Mouse (Mus musculus) layer of hippocampus, adult 18-20 months (tissue): ENCODE data around the gene Ptprr. TPM values are rescaled to one million over a fixed set of nuclear protein-coding genes. Genes with fewer than 3 reads are reported as not detected.
A peak's percentile ranks its signal among the peaks of the same experiment; 100 is the strongest.

Source experiments
- DNase-seq, 2 experiments: peaks; one replicate each; pipeline ENCODE4 v3.0.0; 2022; ENCODE audit warnings: low spot score in 2 of 2
- total RNA-seq, 2 experiments: library from RNA; stranded (reverse); gene quantifications; 2 replicates each; pipeline ENCODE4 v1.2.3; 2021

Ptprr gene
- total RNA-seq, 2 experiments from 2014 or later, result 16.4 to 16.8 TPM

GRCm38 (mm10) chr10:116264521-116264920 is 246.5 kb downstream of the Ptprr start:
- DNase-seq, result no peak

GRCm38 (mm10) chr10:116266561-116267433 is 248.8 kb downstream of the Ptprr start:
- DNase-seq, result no peak

DNA sequence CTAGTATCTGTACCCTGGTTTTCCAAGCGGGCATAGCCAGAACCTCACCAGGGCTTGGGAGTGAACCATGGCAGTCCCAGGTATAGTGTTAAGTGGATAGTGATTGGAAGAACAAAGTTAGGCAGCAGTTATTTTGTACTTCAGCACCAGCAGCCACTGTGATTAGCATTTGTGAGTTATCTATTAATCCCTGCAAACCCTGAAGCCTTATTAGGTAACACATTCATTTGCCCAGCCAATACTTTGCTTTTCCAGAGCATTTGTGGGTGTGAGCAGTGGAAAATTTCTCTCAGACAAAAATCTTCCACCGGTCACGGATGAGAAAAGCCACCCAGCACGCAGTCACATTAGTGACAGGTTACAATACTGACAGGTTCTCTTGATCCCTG is 249.4 kb downstream of the Ptprr start:
- no peak for DNase-seq

GRCm38 (mm10) chr10:116268343-116268742 is 250.3 kb downstream of the Ptprr start:
- no peak for DNase-seq

GRCm38 (mm10) chr10:116270646-116271469 is 252.8 kb downstream of the Ptprr start:
- DNase-seq, result no peak

DNA sequence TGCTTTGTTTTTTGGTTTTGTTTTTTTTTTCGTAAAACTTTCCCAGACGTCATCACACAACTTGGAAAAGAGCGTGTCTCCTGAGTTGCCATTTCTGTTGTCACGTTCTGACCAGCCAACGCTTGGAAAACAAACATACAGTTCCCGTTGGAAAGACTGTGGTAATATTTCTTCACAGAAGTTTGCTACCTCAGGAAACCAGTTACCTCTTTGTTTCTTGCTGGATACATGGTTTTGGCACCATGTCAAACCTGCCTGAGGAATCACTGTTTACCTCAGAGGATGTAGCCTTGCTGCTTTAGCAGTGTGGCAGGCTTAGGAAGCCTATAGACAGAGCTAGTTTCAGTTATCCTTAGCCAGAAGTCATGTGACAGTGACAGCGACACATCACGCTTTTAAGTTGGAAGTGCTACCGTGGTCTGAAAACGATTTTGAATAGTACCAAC is 253.5 kb downstream of the Ptprr start:
- DNase-seq, result no peak

DNA sequence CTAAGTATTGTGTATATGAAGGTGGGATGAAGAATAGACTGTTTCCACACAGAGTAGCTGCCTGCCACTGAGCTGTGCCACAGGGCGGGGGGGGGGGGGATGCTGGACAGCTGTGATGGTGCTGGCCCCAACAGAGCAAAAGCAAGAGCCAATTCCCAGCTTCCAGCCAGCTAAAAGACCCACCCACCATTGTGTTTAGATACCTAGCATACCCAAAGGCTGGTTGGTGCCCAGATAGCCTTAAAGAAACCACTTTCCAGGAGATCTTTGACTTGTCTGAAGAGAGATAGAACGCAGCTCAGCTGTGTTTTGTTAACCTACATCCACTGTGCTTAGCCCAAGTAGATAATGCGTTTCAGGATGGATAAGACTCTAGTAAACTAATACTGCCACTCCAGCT is 254.1 kb downstream of the Ptprr start:
- no peak for DNase-seq

DNA sequence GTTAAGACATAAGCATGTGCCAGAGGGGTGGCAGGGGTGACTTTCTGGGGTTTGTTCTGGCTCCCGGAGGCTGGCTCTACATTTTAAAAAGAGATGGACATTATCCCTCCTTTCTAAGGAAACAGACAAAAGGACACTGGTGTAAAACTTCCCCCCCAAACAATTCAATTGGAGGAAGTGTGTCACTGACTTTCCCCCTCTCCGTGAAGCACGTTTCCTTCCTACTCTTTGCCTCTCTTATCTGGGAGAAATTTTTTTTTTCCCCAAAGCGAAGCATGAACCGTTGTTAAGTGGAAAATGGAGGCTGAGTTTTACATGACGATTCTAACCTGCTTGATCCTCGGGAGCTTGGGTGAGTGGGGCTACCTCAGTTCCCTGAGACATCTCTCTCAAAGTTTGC is 257.3 kb downstream of the Ptprr start, which contains the start of gene Ptprb:
TSS of gene Ptprb (plus strand) at position 244 of the 400 bp plus-strand sequence.
- DNase-seq, result no peak

DNA sequence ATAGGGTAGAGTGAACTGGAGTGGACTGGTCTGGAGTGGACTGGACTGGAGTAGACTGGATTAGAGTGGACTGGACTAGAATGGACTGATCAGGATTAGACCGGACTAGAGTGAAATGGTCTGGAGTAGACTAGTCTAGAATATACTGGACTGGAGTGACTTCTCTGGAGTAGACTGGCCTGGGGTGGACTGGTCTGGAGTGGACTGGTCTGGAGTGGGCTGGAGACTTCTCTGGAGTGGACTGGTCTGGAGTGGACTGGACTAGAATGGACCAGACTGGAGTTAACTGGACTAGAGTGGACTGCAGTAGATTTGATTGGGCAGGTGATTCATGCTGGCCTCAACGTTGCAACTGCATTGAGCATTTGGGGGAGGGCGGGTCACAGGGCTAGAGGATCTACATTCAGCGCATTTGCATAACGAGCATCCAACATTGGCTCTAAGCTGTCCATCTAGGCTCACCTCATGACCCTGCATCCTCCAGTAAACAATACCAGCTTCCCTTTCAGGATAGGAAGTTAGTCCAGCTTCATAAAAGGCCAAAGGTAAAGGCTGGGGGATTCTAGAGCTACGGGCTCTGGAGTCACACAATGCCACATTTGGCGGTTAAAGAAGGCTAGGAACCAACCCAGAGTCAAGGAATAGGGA is 268.8 kb downstream of the Ptprr start:
- no peak for DNase-seq

GRCm38 (mm10) chr10:116288130-116288529 is 270.1 kb downstream of the Ptprr start:
- DNase-seq, result no peak

GRCm38 (mm10) chr10:116290483-116290882 is 272.5 kb downstream of the Ptprr start:
- DNase-seq, result no peak

GRCm38 (mm10) chr10:116291153-116291755 is 273.2 kb downstream of the Ptprr start:
- DNase-seq, result peak; percentile 28 to 47

- DNase-seq, result no peak
Measured at GRCm38 (mm10) chr10:116296439-116296838, 278.4 kb downstream of the Ptprr start.

GRCm38 (mm10) chr10:116297854-116298253 is 279.8 kb downstream of the Ptprr start:
- no peak for DNase-seq

DNA sequence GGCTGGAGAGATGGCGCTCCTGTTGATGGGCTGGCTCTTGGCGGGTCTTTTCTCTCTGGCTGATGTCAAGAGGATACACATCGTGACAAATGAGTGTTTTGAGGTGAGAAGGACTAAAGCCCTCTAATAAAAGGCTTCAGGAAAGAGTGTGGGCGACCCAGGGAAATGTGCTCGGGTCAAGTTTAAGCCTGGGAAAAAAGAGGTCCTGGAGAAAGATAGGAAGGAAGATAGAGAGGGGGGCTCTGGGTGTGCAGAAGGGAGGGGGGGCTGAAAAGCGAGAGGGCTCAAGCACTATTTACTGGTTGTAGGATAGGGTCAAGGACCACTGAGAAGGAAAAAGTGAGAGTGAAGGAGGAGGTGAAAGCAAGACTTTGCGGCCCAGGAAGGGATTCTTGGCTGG is 282.8 kb downstream of the Ptprr start:
- DNase-seq, result no peak

DNA sequence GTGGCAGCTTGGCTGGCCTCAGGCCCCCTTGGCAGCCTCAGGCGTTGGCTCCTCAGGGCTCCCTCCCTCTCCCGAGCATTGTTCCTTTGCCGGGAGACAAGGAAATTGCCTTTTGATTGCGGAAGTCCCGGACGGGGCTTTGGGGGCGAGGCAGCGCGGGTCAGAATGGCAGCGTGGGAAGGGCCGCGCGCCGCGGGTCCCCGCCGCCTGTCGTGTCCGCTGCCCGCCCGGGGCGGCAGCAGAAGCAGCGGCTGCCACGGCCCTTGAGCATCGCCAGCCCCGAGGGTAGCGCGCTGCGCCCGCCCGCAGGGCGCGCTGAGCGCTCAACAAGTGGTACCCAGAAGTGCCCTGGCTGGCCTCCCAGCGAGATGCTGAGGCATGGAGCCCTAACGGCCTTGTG is 283.2 kb downstream of the Ptprr start:
- DNase-seq, result no peak

- DNase-seq, result no peak
Measured at GRCm38 (mm10) chr10:116304355-116304754, 286.3 kb downstream of the Ptprr start.

DNA sequence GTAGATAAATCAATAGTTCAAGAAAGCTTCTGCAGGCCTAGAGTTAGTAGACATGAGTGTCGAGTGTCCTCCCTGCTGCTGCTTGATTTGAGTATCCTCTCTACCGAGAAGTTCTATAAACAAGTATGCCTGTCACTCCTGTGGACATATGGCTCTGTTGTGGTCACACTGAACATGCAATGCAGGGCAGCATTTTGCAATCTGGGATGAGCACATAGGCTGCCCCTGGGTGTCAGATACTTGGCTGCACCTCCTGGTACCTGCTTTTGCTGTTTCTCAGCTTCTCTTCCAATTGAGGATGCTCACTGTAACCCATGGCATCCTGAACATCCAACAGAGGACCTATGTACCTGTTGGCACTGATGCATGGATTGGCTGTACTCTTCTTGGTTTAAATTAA is 291.4 kb downstream of the Ptprr start:
- DNase-seq, result no peak

GRCm38 (mm10) chr10:116310516-116311210 is 292.6 kb downstream of the Ptprr start:
- DNase-seq, result no peak

GRCm38 (mm10) chr10:116319246-116319645 is 301.2 kb downstream of the Ptprr start:
- peak; percentile 63 to 89 for DNase-seq
